Mouse (Mus musculus) adrenal gland, adult 2 months (tissue): ENCODE results near the gene Tspan31. TPM values are rescaled to one million over a fixed set of nuclear protein-coding genes. Genes with fewer than 3 reads are reported as not detected.
A peak's percentile ranks its signal among the peaks of the same experiment; 100 is the strongest.
"Not testable (repeated sequence)": the region's sequence is repeated elsewhere in the genome, so short reads cannot be mapped to it uniquely, and the experiment has no call there.

Experiments used
- DNase-seq: peaks from one replicate; pipeline ENCODE4 v3.0.0; 2021
- polyA plus RNA-seq: library from polyadenylated mRNA; depleted of rRNA; stranded (reverse); fragments of >200 nt; gene quantifications from 2 replicates; pipeline ENCODE4 v1.2.3, GENCODE M21; 2012
- total RNA-seq, 2 experiments: library from RNA; stranded (reverse); gene quantifications; 2 replicates each; pipeline ENCODE4 v1.2.3; 2021

Gene Tspan31
- total and polyA plus RNA-seq, 3 experiments: 62.3 to 129 (median 115) TPM

DNA sequence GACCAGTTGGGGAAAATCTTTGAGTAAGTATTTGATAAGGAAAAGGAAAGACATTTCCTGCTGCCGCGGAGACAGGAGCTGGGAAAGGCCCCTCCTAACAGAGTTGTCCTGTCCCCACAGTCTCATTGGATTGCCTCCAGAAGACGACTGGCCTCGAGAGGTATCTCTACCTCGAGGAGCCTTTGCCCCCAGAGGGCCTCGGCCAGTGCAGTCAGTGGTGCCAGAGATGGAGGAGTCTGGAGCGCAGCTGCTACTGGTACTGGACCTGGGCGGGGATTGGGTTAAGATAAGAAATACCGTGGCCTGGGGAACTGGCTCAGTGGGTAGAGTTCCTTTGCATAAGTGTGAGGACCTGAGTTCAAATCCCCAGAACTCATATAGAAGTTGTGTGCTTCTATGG, 4.1 kb downstream of the Tspan31 start:
- DNase-seq: no peak

DNA sequence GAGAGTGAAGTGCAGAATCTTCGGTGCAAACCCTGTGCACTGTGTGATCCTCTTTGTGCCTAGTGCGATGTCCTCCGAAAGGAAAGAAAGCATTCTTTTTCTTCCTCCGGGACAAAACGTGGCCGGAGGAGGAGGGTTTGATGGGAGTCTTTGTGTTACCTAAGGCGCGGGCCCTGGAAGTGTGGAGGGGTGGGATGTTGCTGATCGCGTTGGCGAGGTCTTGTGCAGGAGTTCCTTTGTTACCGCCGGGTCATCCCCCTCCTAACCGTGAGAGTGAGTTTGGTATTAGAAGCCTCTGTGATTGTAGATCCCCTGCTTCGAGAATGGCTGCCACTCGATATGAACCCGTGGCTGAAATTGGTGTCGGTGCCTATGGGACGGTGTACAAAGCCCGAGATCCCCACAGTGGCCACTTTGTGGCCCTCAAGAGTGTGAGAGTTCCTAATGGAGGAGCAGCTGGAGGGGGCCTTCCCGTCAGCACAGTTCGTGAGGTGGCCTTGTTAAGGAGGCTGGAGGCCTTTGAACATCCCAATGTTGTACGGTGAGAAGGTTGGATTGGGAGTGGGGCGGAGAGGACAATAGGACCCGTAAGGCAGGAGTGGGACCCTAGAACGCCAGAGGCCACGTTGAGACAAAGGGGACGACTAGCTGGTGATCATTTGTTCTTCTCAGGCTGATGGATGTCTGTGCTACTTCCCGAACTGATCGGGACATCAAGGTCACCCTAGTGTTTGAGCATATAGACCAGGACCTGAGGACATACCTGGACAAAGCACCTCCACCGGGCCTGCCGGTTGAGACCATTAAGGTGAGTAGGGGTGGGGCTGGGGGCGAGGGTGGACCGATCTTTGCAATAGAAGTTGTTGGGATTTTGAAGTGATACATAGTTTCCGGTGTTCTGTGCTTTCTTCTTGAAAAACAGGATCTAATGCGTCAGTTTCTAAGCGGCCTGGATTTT, 5.9 kb downstream of the Tspan31 start:
- DNase-seq: peak; percentile 55

DNA sequence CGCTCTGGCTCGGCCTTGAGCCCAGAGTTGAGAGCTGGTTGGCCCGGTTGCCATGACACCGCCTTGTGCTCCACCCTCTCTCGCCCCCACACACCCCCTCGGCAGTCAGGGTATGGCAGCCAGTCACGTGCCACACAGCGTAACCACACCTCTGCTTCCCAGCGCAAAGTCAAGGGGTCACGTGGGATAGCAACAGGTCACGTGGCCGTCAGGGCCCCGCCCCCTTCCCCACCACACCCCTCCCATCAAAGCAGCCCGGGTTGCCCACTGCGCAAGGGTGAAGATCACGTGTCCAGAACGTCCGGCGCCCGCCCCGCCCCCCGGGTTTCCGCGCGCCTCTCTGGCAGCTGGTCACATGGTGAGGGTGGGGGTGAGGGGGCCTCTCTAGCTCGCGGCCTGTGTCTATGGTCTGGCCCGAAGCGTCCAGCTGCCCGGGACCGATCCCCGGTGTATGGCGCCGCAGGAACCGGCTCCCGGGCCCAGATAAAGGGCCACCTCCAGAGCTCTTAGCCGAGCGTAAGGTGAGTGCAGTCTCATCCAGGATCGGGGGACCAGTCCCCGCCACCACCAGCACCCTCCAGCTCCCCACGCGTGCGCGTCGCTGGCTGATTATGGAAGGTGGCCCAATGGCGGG, 6.7 kb downstream of the Tspan31 start, which contains the start of gene Cdk4:
Gene Cdk4, plus strand, starts transcription at position 296 of the 634 bp plus-strand sequence.
- DNase-seq: peak; percentile 100

DNA sequence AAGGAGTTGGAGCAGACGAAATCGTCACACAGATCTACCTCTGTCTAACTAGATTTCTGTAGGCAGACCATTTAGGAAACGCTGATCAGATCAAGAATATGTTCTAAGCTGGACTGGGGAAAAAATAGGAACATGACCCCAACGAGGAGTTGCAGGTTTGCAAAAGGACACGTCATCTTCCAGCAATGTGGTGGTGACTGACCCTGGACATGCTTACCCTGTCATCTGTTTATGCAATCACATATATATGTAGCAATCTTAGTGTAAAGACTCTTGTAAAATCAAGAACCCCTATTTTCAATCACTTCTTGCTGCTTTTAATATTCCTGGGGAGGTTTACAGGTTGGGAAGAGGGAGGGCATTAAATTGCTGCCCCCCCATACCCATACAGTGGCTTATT, 7.6 kb downstream of the Tspan31 start:
- no peak for DNase-seq

DNA sequence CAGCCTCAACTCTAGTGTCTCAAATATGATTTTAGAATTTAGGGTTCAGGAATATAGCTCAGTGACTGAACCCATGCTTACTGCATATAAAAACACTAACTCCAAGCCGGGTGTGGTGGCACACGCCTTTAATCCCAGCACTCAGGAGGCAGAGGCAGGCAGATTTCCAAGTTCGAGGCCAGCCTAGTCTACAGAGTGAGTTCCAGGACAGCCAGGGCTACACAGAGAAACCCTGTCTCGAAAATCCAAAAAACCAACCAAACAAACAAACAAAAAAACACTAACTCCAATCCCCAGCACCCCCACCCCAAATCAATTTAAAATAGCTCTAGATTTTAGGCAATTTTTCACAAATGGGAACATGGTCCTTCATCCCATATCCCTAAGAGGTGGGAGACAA, 8.0 kb downstream of the Tspan31 start:
- not testable (repeated sequence) for DNase-seq

DNA sequence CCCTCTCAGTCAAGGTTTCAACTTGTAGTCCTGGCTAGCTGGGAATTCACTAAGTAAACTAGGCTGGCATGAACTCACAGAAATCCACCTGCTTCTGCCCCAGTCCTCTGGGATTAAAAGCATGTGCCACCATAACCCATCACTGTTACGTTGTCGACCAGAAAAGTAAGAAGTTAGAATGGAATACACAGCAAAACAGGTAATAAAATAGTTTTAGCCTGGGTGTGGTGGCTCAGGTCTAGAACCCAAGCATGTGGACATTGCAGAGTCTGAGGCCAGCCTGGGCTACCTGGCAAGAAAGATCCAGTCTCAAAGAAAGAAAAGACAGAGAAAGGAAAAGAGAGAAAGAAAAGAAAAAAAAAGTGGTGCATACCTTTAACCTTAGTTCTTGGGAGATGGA, 8.6 kb downstream of the Tspan31 start:
- no peak for DNase-seq

DNA sequence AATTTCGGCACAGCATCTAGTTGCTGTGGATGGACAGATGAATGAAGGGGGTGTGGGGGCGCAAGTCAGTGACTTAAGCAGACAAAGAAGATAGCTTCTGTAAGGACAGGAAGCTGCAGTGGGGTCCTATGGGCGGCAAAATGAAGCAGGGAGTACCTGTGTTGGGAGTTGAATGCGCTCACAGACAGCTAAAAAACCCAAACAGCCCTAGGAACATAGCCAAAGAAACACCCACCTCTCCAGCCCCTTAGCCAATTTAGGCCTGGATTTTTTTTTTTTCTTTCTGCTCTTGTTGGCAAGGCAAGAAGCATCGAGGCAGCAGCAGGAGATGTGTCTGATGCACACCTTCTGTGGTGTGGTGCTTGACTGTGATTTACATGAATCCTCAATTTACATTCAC, 9.0 kb downstream of the Tspan31 start:
- no peak for DNase-seq

DNA sequence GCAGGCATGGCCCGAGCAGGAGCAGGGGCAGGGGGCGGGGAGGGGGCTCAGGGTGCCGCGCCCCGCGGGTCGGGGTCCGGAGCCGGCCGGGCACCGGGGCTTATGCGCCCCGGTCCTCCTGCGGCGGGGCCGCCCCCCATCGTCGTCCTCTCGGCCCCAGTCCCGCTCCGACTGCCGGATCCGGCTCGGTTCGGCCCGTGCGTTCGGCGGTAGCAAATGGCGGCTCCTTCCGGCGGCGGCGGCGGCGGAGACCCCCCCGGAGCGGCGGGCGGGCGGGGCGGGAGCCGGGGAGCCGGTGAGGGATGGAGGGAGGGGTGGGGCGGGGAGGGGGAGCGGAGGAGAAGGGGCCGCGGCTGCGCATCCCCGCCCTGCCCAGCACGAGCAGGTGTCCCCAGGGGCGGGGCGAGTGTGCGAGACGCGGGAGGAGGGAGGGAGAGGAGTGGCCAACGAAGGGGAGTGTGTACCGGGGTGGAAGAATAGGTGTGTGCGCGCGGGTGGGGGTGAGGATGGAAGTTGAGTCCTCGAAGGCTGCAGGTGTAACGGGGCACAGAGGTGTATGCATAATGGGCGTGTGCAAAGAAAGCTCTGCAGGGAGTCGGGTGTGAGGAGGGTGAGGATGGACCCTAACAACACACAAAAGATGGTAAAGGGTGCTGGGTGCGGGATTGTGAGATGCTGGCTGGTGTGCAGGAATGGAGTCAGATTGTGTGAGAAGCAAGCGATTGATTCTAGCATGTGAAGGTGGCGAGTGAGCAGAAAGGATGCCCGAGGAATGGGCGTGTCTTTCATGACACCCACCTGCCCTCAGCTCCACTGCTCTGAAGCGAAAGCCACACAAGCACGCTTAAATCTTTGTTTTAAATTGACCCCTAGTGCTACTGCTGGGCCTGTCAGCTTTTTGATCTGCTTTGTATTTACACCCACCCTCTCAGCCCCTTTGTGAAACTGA, 9.8 kb downstream of the Tspan31 start, which contains the start of gene March9:
Gene March9, minus strand, starts transcription at position 217 of the 949 bp plus-strand sequence.
- peak; percentile 87 for DNase-seq

DNA sequence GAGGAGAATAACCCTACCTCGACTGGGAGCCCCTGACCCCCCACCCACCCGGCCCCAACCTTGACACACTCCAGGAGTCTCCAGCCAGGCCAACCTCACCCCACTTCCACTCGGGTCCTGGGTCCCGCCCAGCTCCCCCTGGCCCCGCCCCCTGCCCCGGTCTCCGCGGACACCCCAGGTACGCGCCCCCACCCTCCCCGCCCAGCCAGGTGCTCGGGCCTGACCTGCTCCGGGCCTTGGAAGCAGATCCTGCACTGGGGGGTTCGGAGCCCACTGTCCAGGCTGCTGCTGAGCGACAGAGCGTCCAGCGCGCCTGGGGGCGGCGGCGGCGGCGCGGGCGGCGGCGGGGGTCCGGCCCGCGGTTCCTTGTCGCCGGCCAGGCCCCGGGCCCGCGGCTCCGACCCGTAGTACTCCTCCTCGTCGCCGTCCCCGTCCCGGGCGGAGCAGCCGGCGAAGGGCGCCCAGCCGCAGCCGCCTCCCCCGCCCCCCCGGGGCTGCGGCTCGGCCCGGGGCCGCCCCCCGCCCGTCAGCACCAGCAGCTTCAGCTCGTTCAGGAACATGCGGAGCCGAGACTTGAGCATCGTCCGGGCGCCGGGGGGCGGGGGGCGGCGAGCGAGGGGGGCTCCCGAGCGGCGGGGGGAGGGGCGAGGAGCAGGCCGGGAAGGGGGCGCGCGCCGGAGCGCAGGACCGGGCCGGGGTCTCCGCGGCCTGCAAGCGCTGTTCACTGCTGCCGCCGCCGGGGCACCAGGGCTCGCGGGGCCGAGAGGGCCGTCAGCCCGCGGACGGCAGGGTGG, 10.7 kb downstream of the Tspan31 start:
- DNase-seq: no peak

DNA sequence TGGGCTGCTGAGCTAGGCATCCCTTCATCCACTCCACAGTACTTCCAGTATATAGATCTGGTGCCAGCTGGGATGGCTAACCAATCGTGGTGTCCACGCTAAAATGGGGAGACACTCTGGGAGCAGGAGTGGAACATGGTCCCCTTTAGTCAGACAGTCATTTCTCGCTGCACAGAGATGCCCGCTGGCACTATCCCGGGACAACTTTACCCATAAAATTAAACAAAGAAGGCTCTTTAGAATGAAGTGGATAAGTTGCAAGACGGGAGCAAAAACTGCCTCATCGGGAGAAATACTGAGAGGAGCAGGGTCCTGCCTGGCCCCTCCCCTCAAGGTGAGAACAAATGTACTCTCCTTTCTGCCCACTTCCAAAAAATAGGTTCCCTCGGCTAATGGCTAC, 11.4 kb downstream of the Tspan31 start:
- no peak for DNase-seq

DNA sequence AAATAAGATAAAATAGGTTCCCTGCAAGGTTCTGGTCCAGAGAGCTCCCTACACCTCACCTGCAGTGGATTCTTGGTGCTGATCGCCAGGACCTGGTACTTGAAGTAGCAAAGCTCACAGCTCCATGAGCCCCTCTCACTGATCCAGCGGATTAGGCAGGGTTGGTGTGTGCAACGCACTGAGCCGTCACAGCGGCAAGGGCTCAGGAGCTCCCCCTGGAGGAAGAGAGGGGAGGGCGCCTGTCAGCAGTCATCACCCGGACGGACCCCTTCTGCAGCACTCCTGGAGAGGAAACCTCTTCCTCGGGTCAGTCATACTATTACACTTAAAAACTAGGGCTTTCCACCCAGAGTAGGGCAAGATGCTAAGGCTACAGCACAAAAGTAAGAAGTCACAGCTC, 11.9 kb downstream of the Tspan31 start:
- DNase-seq: peak; percentile 82

DNA sequence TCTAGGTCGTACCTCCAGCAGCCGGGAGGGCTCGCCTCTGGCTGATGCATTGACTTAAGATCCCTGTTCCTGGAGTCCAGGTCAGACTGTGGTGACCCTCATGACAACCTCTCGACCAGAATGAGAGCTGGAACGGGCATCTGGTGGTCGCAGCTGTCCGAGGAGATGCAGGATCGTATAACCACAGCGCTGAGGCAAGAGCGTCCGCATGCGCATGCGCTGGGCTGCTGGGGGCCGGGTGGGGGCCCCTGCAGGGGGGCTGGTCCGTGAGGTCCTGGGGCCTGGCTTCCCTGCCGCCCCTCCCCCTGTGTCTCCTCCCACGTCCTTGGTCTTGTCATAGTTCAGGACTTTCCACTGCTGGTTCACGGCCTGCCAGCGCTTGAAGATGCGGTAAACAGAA, 13.6 kb downstream of the Tspan31 start:
- no peak for DNase-seq

DNA sequence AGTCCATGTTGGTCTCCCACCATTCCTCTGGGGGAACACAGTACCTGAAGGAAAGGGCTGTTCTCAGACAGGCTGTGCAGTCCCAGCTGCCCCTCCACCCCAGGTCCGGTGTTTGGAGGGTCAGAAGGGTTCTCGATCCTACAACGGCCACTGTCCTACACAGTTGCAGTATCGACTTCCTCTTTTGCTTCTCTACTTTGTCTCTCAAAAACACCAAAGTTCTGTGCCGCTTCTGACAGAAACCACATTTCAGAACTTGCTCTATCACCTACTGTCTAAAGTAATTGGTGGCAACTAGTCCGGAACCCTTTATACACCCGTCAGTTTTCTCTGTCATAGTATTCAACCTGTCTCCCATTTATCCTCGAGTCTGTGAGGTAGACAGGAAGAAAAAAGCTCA, 14.7 kb downstream of the Tspan31 start:
- no peak for DNase-seq

DNA sequence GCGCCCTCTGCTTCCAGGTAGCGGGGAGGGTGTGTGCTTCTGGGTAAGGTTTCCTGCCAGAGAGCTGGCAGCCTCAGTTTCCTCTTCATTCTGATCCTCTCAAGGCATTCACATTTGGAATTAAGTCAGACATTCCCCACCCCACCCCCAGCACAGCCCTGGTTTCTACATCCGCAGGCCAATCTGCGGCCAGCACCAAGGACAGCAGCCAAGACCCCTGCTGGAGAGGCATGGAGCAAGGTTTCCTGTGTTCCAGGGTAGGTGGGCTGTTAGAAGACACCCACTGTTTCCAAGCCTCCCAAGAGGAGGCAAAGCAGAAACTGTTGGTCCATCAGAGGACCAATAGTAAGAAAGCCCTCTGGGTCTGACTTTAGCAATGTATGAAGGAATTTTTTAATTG, 15.4 kb downstream of the Tspan31 start:
- no peak for DNase-seq

DNA sequence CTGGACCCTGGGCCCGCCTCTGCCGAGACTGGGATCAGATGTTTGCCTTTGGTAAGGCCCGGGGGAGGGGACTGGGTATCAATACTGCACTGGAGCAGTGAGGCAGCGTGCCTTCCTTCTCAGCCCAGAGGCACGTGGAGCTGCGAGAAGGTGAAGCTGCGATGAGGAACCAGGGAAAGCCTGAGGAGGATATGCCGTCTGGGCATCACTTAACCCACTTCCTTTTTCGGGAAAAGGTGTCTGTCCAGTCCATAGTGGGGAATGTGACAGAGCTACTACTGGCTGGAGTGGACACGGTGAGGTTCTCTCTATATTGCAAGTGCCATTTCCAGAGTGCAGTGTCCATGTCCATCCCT, 20.0 kb downstream of the Tspan31 start:
- no peak for DNase-seq

DNA sequence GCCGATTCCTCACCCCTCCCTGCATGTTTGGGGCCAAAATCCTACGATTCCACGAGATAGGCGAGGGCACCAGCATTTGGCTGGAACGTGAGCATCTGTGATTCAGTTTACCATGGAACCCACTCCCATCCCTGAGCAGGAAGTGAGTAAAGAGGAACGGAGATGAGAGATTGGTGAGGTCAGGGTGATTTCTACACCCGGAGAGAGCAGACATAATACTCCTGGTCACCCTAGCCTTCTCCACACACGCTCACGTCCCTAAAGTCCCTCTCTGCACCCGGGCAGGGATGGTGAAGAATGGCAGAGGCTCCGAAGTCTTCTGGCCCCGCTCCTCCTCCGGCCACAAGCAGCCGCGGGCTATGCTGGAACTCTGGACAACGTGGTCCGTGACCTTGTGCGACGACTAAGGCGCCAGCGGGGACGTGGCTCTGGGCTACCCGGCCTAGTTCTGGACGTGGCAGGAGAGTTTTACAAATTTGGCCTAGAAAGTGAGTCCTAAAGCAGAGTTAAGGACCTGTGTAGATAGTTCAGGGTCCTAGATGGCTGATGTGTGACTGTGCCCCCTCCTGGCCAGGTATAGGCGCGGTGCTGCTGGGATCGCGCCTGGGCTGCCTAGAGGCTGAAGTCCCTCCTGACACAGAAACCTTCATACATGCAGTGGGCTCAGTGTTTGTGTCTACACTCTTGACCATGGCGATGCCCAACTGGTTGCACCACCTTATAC, 20.5 kb downstream of the Tspan31 start:
- no peak for DNase-seq

DNA sequence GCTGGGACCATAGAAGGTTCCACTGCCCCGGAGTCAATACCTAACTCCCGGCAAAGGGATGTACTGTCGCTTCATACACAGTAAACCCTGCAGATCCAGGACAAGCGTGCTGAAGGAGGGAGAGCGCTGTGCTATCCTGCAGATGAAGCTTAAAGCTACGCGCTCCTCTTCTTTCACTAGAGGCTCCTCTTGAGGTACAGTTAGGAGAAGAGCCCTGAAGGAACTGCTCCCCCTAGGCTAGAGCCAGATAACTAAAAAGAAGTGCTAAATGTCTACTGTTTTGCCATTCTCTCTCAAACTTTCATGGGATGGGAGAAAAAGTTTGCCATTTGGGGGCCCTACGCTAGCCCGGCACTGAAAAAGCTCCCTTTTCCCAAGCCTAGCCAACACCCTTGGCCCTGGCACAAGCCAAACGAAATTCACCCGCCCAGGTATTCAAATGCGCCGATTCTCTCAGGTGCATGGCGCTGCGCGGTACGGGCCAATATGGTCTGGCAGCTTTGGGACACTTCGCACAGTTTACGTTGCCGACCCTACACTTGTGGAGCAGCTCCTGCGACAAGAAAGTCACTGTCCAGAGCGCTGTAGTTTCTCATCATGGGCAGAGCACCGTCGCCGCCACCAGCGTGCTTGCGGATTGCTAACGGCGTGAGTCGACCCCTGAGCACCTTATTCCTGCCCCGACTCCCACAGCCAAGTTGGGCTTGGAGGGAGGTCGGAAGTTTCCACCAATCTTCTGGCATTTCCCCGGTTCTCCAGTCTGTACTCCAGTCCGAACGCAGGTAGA, 21.3 kb downstream of the Tspan31 start:
- no peak for DNase-seq

DNA sequence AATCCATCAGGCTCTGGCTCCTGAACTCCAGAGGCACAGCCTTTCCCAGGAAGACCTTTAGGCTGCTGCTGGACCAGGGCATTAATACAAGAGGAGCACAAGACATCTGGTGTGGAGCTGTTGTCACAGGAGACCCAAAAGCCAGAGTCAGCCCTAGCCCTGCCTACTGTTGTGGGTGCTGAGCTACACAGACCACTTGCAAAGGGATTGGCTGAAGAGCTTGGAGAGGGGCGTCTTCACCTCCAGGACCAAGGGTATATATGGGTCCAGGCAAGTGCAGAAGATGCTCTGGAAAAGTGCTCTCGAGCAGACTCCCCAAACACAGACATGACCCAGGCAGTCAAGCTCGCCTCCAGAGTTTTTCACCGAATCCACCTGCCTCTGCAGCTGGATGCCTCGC, 22.1 kb downstream of the Tspan31 start, which contains the start of gene Cyp27b1:
Gene Cyp27b1, plus strand, starts transcription at position 297 of the 400 bp plus-strand sequence.
- DNase-seq: no peak

DNA sequence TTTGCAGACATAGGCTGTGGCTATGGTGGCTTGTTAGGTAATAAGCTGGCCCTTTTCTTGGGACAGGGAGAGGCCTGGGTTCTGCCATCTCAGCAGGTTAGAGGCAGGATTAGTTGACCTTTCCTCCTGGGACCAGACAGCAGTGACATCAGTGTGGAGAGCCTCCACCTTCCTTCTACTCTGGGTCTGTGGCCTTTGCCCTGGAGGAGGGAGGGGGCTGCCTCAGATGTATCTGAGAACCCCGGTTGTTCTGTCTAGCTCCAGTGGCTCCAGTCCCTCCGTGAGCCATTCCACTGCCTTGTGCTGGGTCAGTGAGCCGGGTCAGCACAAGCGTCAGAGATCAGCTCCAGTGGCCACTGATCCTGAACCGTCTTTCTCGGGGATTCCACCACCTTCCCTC, 26.9 kb downstream of the Tspan31 start:
- DNase-seq: no peak
